Mouse (Mus musculus) B cell, adult 2 months (primary cell): Measurements from ENCODE around the gene Thumpd2.
A peak's percentile ranks its signal among the peaks of the same experiment; 100 is the strongest.

Experiments used
- DNase-seq, 2 experiments: peaks; one replicate each; pipeline ENCODE4 v3.0.0; 2022

Gene Thumpd2

DNA sequence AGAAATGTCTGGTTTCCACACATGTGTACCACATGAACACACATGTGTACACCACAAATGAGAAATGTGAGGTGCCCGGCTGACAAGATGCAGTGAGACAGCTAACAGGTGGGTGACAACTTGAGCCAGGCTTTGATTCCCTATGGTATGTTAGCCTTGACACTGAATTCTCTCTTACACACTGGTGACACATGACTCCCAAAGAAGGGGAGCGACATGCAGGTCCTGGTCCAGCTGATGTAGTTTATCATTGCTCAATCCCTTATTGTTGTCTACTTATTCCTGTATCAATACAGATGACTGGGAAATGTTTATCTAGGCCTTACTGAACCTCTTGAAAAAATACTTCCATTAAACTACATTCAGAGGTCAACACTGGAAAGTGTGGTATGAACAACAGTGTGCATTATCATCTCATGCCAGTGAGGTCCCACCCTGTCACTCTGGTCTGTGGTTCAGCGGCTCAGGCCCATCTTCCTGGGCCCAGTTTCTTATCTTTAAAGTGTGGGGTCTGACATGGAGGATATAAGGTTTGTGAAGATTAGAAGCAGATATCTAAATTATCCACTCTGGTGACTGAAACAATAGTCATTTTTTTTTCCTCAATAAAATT is 32.9 kb downstream of the Thumpd2 start:
- no peak for DNase-seq

DNA sequence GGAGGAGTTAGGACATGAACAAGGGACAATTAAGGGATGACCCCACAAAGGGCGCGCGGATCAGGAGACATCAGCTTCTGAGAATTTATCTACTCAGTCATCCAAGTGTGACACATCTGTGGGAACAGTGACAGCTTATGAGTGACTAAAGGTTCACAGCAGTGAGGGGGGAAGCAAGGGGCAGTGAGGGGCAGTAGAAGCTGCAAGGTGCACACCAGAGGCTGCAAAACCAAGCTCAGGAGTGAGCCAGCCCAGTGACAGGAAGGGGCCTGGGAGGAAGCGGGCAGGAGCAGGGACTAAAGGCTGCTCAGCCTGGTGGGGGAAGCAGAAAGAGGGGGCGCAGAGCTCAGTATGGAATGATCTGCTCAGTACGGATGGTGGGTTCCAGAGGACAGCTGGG is 37.6 kb downstream of the Thumpd2 start:
- no peak for DNase-seq

DNA sequence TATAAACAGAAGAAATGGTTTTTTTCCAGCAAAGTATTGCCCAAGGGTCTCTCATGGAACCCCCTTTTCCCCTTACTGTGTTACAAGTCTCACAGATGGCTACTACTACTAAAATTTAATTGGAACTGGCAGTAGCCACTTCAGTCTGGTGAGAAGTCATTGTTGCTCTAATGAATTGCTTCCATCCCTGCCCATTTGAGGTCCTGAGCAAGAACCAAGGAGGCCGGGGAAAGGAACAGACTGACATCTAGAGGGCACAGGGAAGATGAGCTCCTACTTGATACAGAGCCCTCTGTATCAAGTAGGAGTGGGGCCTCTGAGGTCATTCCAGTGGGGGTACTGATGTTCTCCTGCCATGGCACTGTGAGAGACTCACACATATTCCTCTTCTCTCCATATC is 47.8 kb downstream of the Thumpd2 start:
- no peak for DNase-seq

DNA sequence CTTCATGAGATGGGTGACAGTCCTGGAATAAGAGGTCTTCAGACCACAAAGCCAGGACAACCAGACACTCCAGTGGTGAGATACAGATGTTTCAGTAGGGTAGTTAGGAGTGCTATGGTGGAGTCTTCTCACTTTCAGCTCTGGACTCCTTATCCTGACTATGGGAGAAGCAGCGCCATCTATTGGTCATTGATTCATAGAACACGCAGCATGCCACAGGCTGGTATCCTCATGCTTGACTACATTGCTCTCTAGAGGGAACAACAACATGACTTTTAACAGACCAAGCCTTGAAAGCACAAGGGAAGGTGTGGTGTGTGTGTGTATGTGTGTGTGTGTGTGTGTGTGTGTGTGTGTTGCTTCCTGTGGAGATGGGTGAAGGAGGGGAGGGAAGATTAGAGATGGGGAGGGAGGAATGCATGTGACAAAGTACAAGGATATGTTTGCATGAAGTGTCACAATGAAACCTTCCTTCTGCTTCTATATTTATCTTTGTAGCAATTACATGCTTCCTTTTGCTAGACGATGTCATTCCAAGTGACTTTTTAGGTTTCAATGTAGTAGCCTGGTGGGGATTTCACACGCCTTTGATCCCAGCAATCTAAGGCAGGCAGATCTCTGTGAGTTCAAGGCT is 49.0 kb downstream of the Thumpd2 start:
- peak; percentile 17 to 22 for DNase-seq

DNA sequence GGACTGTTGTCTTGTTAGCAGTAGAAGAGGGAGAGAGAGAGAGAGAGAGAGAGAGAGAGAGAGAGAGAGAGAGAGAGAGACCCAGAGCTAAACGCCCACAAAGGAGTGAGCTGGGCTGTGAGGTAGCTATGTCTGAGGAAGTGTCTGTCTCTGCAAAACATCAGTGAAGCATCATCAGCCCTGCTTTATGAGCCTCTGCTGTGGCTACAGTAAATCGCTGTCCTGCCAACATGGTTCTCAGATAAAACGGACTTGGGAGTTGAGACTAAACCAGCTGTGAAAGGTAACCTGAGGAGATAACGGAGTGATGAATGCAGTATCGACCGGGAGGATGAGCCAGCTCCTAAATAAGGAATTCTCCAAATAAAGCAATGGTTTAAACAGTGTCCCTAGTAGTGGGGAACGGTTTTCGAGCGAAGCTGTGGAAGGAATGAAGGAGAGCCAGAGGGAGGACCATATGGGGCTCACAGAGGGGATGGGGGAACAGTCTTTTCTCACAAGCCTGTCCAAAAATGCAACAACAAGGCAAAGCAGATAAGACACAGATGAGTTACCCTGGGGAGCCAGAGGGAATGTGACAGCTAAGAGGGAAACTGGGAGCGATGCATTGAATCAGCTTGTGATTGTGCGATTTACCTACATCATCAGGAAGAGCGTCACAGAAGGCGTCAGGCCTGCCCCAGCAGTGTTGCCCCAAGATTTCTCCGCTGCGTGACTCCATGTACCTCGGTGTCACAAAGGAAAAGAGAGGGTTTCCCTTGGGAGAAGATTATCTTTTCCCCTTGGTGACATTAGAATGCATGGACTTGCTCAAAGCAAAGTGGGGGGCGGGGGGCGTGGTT is 53.8 kb downstream of the Thumpd2 start:
- no peak for DNase-seq

DNA sequence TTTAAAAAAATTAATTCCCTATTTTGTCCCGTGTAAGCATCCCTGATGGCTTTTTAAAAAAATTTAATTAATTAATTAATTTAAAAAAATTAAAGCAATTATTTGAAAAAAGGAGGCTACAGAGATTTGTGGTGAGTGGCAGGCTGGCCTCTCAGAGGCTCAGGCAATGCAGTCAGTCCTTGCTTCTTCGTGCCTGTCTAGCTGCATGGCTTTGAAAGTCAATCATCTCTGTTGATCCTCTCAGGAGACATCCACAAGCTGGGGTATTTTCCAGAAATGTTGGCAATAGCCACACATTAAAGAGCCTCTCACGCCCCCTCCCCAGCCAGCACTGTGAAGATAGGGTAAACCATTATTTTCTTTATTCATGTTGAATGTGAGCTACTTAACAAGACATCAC is 54.7 kb downstream of the Thumpd2 start:
- no peak for DNase-seq

DNA sequence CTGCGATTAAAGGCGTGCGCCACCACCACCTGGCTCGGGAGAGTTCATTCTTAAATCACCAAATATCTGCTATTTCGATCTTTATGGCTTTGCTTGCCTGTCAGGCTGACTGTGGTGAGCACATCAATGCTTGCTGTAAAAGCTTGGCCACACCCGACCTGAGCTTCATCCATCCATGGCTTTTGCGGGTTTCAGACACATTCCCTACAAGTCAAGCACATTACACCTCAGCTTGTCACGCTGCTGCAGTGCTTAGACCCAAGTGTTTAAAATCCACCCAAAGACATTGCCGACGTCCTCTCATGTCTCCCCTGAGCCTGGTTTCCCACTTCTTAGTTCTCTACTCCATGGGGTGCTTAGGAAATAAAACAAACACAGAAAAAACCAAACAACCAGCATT is 55.8 kb downstream of the Thumpd2 start:
- no peak for DNase-seq

DNA sequence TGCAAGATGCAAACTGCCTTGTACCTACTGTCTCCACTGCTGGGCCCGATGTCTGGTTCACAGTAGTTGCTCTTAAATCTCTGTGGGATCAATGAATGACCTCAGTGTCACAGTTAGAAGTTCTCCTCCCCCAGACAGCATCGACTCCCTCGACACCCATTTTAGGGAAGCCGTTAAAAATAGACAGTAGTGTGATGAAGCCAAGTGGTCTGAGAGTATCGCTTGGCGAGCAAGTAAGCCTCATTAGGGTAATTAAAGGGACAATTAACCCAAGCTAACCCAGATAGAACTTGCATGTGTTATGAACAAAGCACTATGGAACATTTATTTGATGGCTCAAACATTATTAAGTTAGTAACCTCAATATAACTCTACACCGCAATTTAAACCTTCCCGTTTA is 59.6 kb downstream of the Thumpd2 start:
- no peak for DNase-seq

DNA sequence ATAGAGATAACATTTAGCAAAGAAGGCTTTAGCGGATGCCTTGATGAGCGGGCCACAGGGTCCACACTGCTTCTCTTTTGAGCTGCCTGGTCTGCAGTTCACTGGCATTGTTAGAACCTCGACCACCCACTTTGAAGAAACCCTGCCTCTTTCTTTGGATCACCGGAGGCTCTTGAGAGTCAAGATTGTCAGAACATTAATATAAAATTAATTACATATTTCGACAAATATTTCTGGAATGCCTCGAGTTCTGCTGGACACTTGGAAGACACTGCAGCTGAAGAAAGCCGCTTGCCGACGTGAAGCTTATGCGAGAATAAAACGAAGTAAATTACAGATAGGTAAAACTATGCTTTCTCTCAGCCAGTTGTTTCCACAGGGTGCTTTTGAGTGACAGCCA is 60.4 kb downstream of the Thumpd2 start:
- DNase-seq, result no peak

DNA sequence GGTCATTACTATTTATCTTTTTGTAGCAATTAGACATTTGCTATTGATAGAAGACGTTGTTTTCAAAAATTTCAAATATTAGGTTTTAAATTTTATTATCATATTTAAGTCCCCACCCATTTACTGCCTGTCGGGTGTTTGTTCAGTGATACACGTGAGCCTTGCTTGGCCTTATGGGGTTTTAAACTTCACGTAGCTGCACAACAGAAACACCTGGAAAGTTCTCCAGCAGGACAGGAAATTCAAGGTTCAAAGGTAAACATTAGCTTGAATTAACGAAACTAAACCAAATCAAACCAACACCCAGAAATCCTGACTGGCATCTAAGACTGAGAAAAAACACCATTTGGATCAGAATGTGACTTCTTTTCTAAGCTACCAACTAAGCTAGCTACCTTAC is 62.8 kb downstream of the Thumpd2 start:
- DNase-seq, result no peak

DNA sequence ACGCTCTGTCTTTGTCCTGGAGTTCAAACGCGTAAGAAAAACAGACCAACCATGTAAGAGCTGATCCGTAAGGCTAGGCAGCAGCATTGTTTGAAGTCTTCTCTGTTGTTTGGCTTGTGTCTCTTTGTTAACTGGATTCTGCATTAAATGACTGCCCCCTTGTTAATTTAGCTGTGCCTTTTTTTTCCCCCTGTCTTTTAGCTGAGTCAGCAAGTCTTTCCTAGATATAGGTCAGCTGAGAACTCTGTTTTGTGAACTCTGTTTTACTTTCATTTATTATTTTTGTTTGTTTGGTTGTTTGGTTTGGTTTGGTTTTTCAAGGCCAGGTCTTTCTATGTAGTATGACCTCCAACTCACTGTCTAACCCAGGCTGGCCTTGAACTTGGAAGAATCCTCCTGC is 63.2 kb downstream of the Thumpd2 start:
- no peak for DNase-seq

DNA sequence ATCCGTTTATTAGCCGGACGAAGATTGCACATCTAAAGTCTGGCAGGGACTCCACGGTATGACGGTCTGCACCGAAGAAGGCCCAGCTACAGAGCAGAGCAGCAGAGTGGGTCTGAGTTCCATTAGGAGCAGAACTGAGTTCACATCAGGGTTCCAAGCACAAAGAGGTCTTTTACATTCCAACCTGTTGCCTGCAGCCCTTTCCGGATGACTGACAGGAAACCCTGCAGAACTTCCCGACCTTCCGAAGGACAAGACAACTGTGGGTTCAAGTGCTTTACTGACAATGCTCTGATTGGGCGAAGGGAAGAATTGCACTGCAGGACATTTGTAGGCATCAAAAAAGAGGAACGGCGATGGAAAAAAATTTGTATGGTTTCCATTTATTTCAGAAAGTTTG is 63.9 kb downstream of the Thumpd2 start:
- DNase-seq, result no peak

DNA sequence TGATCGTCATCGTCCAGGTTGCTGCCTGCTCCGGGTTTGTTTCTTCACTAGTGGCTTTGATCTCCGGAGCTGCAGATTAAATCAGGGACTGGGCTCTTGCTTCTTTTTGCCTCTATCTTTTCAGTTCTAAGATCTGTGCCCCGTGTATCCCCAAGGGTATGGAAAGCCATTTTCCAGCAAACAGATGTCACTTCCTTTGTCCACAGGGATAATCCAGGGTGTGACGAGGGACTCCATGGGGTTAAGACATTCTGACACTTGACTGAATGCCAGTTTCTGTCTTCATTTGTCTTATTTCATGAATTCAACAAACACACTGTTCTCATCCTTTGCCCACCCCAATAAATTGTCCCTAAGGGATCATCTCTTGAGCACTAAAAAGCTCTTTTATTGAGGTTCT is 65.9 kb downstream of the Thumpd2 start:
- no peak for DNase-seq

DNA sequence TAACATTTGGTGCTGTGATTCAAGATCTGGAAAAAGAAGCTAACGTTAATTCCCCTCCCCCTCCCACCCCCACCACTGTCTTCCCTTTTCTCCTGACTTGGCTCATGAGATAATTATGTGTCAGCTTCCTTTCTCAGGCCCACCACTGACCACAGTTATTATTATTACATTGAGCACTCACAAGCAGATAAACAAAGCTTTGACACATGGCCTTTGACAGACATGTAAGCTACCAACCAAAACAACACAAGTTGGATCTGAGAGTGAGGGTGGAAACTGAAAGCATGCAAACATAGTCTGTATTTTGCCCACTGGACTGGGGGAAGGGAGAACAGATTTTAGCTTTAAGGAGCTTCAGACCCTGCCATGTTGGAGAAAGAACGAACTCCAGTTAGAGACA is 67.7 kb downstream of the Thumpd2 start:
- DNase-seq, result no peak

DNA sequence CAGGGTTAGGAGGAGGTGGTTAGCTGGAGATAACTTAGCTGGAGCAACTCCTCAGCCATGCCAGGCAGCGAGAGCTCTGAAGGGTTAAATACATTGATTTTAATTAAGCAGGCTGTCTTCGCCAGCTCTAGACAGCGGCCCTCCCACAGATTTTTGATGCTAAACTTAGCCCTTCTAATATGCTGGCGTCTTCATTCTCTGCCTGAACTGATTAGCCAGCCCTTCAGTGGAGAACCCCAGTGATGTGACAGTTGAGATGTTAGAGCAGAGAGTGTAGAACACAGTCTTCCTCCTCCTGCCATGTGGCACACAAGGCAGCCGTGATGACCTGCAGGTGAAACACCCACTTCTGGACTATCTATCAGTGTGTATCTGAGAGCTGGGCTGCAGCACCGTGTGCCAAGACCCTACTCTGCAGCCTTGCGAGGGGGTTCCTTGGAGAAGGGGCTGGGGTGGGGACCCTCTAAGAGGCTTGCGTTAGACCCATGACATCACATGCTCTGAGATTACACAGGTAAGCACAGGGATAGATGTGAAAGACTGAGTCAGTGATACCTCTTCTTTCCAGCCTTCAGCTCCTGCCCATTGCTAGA is 73.3 kb downstream of the Thumpd2 start:
- no peak for DNase-seq

DNA sequence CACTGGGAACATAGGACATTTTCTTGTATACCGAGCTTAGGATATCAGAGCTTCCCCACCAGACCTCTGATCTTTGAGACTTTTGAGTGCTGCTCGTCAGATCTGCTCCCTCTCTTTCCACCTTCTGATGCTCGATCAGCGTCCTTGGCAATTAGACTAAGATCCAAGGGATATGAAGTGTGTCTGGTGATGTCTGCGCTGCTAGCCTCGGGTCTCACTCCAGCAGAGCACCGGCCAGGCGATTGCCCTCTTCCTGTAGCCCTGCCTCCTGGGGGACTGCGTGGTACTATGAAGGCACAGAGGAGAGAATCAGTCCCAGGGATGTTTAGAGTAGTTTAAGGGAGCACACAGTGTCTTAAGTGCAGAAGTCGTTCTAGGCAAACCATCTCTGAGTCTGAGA is 81.9 kb downstream of the Thumpd2 start:
- no peak for DNase-seq

DNA sequence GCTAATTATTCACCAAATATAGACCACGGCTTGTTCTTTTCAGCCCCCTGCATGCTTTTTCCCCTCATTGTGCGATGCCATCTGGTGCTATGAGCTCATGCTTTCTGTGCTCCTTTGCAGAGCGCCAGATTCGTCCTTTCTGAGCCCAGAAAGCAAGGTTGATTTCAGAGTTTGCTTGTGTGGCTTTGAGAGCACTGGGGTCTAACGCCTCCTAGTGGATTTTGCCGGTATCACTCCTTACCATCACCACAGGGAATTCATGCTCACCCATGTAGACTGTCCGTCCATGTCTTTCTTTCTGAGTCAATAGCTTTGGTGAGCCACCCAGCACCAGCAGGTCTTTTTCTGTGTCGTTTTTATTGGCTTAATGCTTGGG is 82.5 kb downstream of the Thumpd2 start:
- peak; percentile 35 to 42 for DNase-seq

DNA sequence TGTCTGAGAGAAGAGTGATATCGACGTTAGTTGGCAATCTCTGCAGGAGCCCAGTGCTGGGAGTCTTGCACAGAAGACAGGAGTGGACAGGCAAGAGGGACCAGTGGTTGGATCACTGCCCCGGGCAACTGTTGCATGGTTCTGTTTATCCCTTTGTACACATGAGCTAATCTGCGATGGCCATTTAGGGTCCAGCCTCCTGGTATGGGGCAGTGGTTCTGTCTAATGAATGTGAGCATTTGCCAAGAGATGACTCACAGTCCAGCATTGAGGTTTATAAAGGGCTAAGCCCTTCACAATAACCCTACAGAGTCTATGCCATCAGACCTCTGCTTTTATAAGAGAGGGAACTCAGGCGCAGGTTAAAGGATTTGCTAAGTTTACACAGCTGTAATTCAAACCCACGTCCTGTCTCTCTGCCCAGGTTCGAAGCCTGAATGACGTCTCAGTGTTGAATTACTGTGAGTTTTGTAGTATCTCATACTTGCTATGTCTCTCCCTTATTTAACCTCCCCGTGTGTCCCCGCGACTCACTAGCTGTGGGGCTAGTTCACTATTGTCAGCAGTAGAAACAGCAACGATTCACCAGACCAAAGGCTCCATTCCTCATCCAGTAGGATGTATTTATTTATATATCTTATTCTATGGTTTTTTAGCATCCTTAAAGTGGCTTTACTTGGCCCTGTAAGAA is 83.0 kb downstream of the Thumpd2 start:
- no peak for DNase-seq

DNA sequence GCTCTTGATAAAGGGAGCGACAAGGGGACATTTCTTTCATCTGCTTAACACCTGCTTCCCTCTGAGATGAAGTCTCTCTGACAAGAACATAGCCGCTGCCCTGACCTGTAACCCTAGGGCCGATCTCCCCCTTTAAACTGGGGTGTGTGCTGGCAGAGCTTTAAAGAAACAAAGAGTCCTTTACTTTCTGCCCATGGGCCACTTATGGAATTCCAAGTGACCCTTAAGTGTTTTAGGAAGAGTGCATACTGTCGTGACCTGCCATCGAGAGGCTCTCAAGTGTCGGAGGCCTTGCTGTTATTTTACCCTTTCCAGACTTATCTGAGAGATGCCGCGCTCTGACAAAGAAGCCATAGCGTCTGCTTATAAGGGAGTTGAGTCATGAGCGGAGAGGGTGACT is 84.8 kb downstream of the Thumpd2 start:
- no peak for DNase-seq

DNA sequence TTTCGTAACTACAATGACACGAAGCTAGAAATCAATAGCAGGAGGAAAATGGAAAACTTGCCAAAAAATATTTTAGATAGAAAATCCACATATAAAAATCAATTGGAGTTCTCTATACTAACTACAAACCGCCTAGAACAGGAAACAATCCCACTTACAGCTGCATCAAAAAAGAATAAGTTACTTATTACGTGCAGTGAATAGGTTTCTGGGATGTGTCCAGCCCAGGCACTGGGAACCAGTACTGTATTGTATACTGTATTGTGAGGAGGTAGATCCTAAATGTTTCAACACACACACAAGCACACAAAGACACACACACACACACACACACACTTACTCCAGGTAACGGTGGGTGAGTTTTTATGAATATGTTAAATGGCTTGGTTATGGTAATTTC is 87.6 kb downstream of the Thumpd2 start:
- no peak for DNase-seq
